Mouse (Mus musculus) liver, adult 2 months (tissue): ENCODE measurements at regions not wholly inside any gene's neighbourhood (a gene's known extent, or its start where the extent isn't known, plus 50 kb on each side); places are given as distances from the start of the nearest gene placed in this dataset.

ENCODE experiments used
- CTCF ChIP-seq: fragments of 200-500 bp; IDR thresholded peaks from 2 replicates; pipeline ENCODE4 v1.5.1; 2011; ENCODE audit warnings: low read depth, low read length, control low read depth
- POLR2A ChIP-seq: fragments of 200-500 bp; IDR thresholded peaks from 2 replicates; pipeline ENCODE4 v1.6.1; 2011; ENCODE audit warnings: low read length, control low read depth; ENCODE audit not compliant: insufficient read depth; ENCODE audit errors: extremely low read depth

DNA sequence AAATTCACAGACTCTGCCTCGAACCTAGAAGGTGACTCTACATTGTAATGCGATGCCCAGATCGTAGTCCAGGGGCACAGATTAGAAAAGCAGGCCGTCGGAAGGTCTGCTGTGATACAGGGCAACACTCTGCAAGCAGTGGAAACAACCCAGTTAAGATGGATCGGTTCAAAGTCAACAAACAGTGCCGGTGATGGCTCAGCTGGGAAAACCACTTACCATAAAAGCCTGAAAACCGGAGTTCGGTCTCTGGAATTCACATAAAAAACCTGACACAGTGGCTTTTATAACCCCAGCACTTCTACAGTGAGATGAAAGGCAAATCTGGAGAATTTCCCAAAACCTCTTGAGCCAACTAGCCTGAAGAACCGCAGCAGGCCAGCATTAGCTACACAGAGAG lies 186.8 kb downstream of the Sp3 start:
- TF ChIP-seq CTCF: no peak
- TF ChIP-seq POLR2A: no peak
